Mouse (Mus musculus): ENCODE results near the gene Nlrp1b.

- no peak for TF ChIP-seq CTCF (IDR thresholded peaks at IDR 0.05; ENCODE audit: borderline replicate concordance, insufficient read depth, low read depth, low read length)
- TF ChIP-seq POLR2A (IDR thresholded peaks at IDR 0.05; ENCODE audit: borderline replicate concordance, insufficient read depth, low read length), result no peak
Measured at GRCm38 (mm10) chr11:71106261-71107021, 124.1 kb downstream of the Nlrp1b start.
